Mouse (Mus musculus) kidney, adult 10 weeks (tissue): ENCODE results near the gene Lrrn4cl. TPM values are rescaled to one million over a fixed set of nuclear protein-coding genes. Genes with fewer than 3 reads are reported as not detected.

ENCODE experiments used
- polyA plus RNA-seq: library from polyadenylated mRNA; stranded (reverse); fragments of 350-450 nt; fragmentation: Illumina TruSeq; extraction: RNeasy Lipid Tissue Mini Kit (QIAGEN cat#74804); gene quantifications from one replicate; pipeline ENCODE4 v1.2.3, GENCODE M21; 2014; ENCODE audit warnings: low read depth, low replicate concordance

Lrrn4cl gene
- polyA plus RNA-seq, 1 experiment from 2014 or later, result 0.69 TPM

Other genes with a start within 250 kb of the Lrrn4cl start
- gene Slc22a6, start 232.7 kb upstream of the Lrrn4cl start, polyA plus RNA-seq, result 75.4 TPM
- not detected for gene Chrm1, start 187.0 kb upstream of the Lrrn4cl start, polyA plus RNA-seq
- gene Slc3a2, start 127.4 kb upstream of the Lrrn4cl start, polyA plus RNA-seq, result 283 TPM
- gene Wdr74, start 114.9 kb upstream of the Lrrn4cl start, polyA plus RNA-seq, result 6.9 TPM
- not detected for gene 1700092M07Rik, start 110.0 kb upstream of the Lrrn4cl start, polyA plus RNA-seq
- gene Stx5a, start 109.4 kb upstream of the Lrrn4cl start, polyA plus RNA-seq, result 39.9 TPM
- gene Nxf1, start 93.7 kb upstream of the Lrrn4cl start, polyA plus RNA-seq, result 50.7 TPM
- 44.7 TPM for gene Tmem223, start 79.8 kb upstream of the Lrrn4cl start, polyA plus RNA-seq
- 44.0 TPM for gene Tmem179b, start 76.3 kb upstream of the Lrrn4cl start, polyA plus RNA-seq
- gene Taf6l, start 64.4 kb upstream of the Lrrn4cl start, polyA plus RNA-seq, result 0.77 TPM
- gene Polr2g, start 52.2 kb upstream of the Lrrn4cl start, polyA plus RNA-seq, result 71.4 TPM
- gene Zbtb3, start 48.2 kb upstream of the Lrrn4cl start, polyA plus RNA-seq, result 0.28 TPM
- gene Ttc9c, start 31.4 kb upstream of the Lrrn4cl start, polyA plus RNA-seq, result 58.2 TPM
- 109 TPM for gene Hnrnpul2, start 30.8 kb upstream of the Lrrn4cl start, polyA plus RNA-seq
- not detected for gene AC129217.1, start 21.0 kb upstream of the Lrrn4cl start, polyA plus RNA-seq
- 21.8 TPM for gene Bscl2, start 13.3 kb upstream of the Lrrn4cl start, polyA plus RNA-seq
- gene Gng3, start 11.6 kb upstream of the Lrrn4cl start, polyA plus RNA-seq, result not detected
- 17.7 TPM for gene Ubxn1, start 20.7 kb downstream of the Lrrn4cl start, polyA plus RNA-seq
- 6.6 TPM for gene Uqcc3, start 30.2 kb downstream of the Lrrn4cl start, polyA plus RNA-seq
- gene Lbhd1, start 33.0 kb downstream of the Lrrn4cl start, polyA plus RNA-seq, result 56.4 TPM
- not detected for gene Gm49403, start 33.2 kb downstream of the Lrrn4cl start, polyA plus RNA-seq
- gene 1810009A15Rik, start 38.1 kb downstream of the Lrrn4cl start, polyA plus RNA-seq, result 17.3 TPM
- gene Gm49416, start 38.2 kb downstream of the Lrrn4cl start, polyA plus RNA-seq, result not detected
- 0.32 TPM for gene Ints5, start 42.2 kb downstream of the Lrrn4cl start, polyA plus RNA-seq
- gene Ganab, start 47.3 kb downstream of the Lrrn4cl start, polyA plus RNA-seq, result 80.0 TPM
- 5.2 TPM for gene B3gat3, start 69.6 kb downstream of the Lrrn4cl start, polyA plus RNA-seq
- gene Rom1, start 78.6 kb downstream of the Lrrn4cl start, polyA plus RNA-seq, result 0.40 TPM
- 2.1 TPM for gene Eml3, start 78.8 kb downstream of the Lrrn4cl start, polyA plus RNA-seq
- 47.2 TPM for gene Mta2, start 91.1 kb downstream of the Lrrn4cl start, polyA plus RNA-seq
- gene Tut1, start 103.1 kb downstream of the Lrrn4cl start, polyA plus RNA-seq, result 2.3 TPM
- gene Eef1g, start 116.3 kb downstream of the Lrrn4cl start, polyA plus RNA-seq, result 56.6 TPM
- 25.5 TPM for gene Ahnak, start 138.5 kb downstream of the Lrrn4cl start, polyA plus RNA-seq
- gene Scgb1a1, start 237.2 kb downstream of the Lrrn4cl start, polyA plus RNA-seq, result not detected